ENCODE assay signal across 8 mouse cellular contexts in the genomic region with DNA sequence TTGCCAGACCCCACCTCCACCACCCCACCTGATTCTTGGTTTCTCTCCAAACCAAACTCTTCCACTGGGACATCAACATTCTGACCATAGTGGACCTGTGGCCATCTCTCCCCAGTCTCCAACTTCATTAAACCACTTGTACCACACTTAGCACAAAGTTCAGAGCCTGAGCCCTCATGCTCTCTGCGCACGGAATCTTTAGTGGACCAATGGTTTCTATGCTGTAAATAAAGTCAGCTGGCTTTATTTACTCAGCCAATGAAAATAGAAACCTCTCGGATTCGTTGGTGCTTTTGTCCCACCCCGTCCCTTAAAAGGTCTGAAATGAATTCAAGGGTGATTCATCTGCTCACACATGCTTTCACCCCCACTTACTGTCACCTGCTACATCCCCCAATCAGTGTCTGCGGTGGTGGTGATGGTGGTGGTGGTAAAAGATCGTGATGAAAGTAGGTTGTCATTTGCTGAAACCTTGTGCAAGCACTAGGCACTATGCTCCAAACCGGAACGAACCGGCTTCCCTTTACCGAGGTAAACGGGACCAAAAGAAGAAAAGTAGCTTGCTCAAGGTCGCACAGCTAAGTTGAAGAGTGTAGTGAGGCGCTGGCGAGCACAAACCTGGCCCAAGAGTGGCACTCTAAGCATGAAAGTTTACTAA. TPM values are rescaled to one million over a fixed set of nuclear protein-coding genes. Genes with fewer than 3 reads are reported as not detected.
A peak's percentile ranks its signal among the peaks of the same experiment; 100 is the strongest.
DNase-seq lines count a peak whose midpoint lies in the region; ATAC-seq lines count a peak whose summit lies in the region.

No protein-coding gene starts in this region.

- H3K4me3 ChIP-seq in heart, embryonic 11.5 days (ENCODE audit: low read depth, low read length) = peak overlapping the region; percentile 69
- H3K4me3 ChIP-seq in hindbrain, embryonic 10.5 days = peak overlapping the region; percentile 92
- H3K4me3 ChIP-seq in limb, embryonic 12.5 days (replicated peaks) = peak overlapping the region; percentile 91
- peak overlapping the region; percentile 62 for H3K4me3 ChIP-seq in midbrain, embryonic 16.5 days (ENCODE audit: low read depth, low read length)

- no peak overlapping the region for H3K27ac ChIP-seq in heart, embryonic 11.5 days (ENCODE audit: low read depth, low read length)
- peak overlapping the region; percentile 92 for H3K27ac ChIP-seq in hindbrain, embryonic 10.5 days
- no peak overlapping the region for H3K27ac ChIP-seq in limb, embryonic 12.5 days
- H3K27ac ChIP-seq in midbrain, embryonic 16.5 days (ENCODE audit: low read length) = peak overlapping the region; percentile 80

- H3K9ac ChIP-seq in heart, embryonic 11.5 days (ENCODE audit: low read depth, low read length) = peak overlapping the region; percentile 78
- peak overlapping the region; percentile 83 for H3K9ac ChIP-seq in limb, embryonic 12.5 days (replicated peaks)
- H3K9ac ChIP-seq in midbrain, embryonic 16.5 days (ENCODE audit: low read depth, low read length) = peak overlapping the region; percentile 97

- H3K4me2 ChIP-seq in heart, embryonic 11.5 days = peak overlapping the region; percentile 98
- H3K4me2 ChIP-seq in limb, embryonic 12.5 days = peak overlapping the region; percentile 94
- H3K4me2 ChIP-seq in midbrain, embryonic 16.5 days (ENCODE audit: low read length) = peak overlapping the region; percentile 99

- no peak; the same call in 1 of the 2 replicates for ATAC-seq in heart, embryonic 11.5 days (replicated peaks; ENCODE audit: insufficient number of reproducible peaks, low FRiP score, low TSS enrichment)
- ATAC-seq in CD4-positive, CD25-positive, alpha-beta regulatory T cell, adult 4 months = peak; percentile 37
- ATAC-seq in limb, embryonic 12.5 days (ENCODE audit: insufficient number of reproducible peaks, insufficient read depth, low FRiP score, low TSS enrichment, low read depth) = no peak
- peak; percentile 3; the same call in 1 of the 2 replicates for ATAC-seq in midbrain, embryonic 16.5 days

- H3K4me1 ChIP-seq in heart, embryonic 11.5 days (ENCODE audit: control insufficient read depth, insufficient read depth, low read length) = peaks cover 13% of the 10 kb centered on the region
- H3K4me1 ChIP-seq in hindbrain, embryonic 10.5 days (replicated peaks) = peaks cover 26% of the 10 kb centered on the region
- peaks cover 17% of the 10 kb centered on the region for H3K4me1 ChIP-seq in limb, embryonic 12.5 days (replicated peaks)
- H3K4me1 ChIP-seq in midbrain, embryonic 16.5 days (ENCODE audit: control insufficient read depth, insufficient read depth, low read length) = peaks cover 26% of the 10 kb centered on the region

- H3K27me3 ChIP-seq in heart, embryonic 11.5 days (ENCODE audit: control insufficient read depth, insufficient read depth, low read length) = no peaks in the 10 kb centered on the region
- H3K27me3 ChIP-seq in hindbrain, embryonic 10.5 days (ENCODE audit: insufficient read depth, poor library complexity, severe bottlenecking) = peaks cover 4% of the 10 kb centered on the region; the same call in 1 of the 2 replicates
- peaks cover 8% of the 10 kb centered on the region; the same call in 1 of the 2 replicates for H3K27me3 ChIP-seq in limb, embryonic 12.5 days
- H3K27me3 ChIP-seq in midbrain, embryonic 16.5 days (ENCODE audit: control insufficient read depth, insufficient read depth, low read depth, low read length) = no peaks in the 10 kb centered on the region

- no peak for DNase-seq in heart, adult 11 months
- peak; percentile 87 for DNase-seq in brain, adult 2 months (ENCODE audit: low read depth, low spot score)
- DNase-seq in hindbrain, embryonic 10.5 days (ENCODE audit: low spot score) = no peak
- no peak for DNase-seq in gastrocnemius, adult 18-20 months (ENCODE audit: low spot score)

- WGBS in heart, embryonic 11.5 days (ENCODE audit: insufficient replicate concordance) = 32% methylated on average over 15 of the region's 15 CpGs
- WGBS in hindbrain, embryonic 10.5 days = 36% methylated on average over 15 of the region's 15 CpGs
- WGBS in limb, embryonic 12.5 days = 30% methylated on average over 15 of the region's 15 CpGs
- 20% methylated on average over 15 of the region's 15 CpGs for WGBS in midbrain, embryonic 16.5 days

- no peaks in the 10 kb centered on the region for H3K36me3 ChIP-seq in heart, embryonic 11.5 days (ENCODE audit: control insufficient read depth, insufficient read depth, low read length)
- 0 out of 2 replicates have a peak, but pooled peaks cover 5% of the 10 kb centered on the region for H3K36me3 ChIP-seq in hindbrain, embryonic 10.5 days
- no peaks in the 10 kb centered on the region for H3K36me3 ChIP-seq in limb, embryonic 12.5 days
- no peaks in the 10 kb centered on the region for H3K36me3 ChIP-seq in midbrain, embryonic 16.5 days (ENCODE audit: control insufficient read depth, insufficient read depth, low read length)

- H3K9me3 ChIP-seq in heart, embryonic 11.5 days (replicated peaks; ENCODE audit: control insufficient read depth, low read length) = no peaks in the 10 kb centered on the region
- no peaks in the 10 kb centered on the region for H3K9me3 ChIP-seq in hindbrain, embryonic 10.5 days
- H3K9me3 ChIP-seq in limb, embryonic 12.5 days = no peaks in the 10 kb centered on the region
- no peaks in the 10 kb centered on the region for H3K9me3 ChIP-seq in midbrain, embryonic 16.5 days (replicated peaks; ENCODE audit: control insufficient read depth, low read length, poor library complexity, severe bottlenecking)

RNA-seq across cellular contexts. Expression of a gene that starts 1.3 kb away (rescaled TPM):
- polyA plus RNA-seq in heart, embryonic 11.5 days (2014; fragmentation: Nextera tagmentation; extraction: Ambion mirVana) = 0.34 and 0.79 TPM in 2 replicates
- not detected for polyA plus RNA-seq in CD4-positive, CD25-positive, alpha-beta regulatory T cell, adult 4 months (2017; shearing (Covaris generic))
- 0.86 and 1.6 TPM in 2 replicates for polyA plus RNA-seq in hindbrain, embryonic 10.5 days (2016; fragmentation: Nextera tagmentation; extraction: Ambion mirVana)
- 1.3 and 1.5 TPM in 2 replicates for polyA plus RNA-seq in limb, embryonic 12.5 days (2016; fragmentation: Nextera tagmentation; extraction: Ambion mirVana)
- polyA plus RNA-seq in midbrain, embryonic 16.5 days (2015; fragmentation: Nextera tagmentation; extraction: Ambion mirVana) = 4.3 and 4.9 TPM in 2 replicates
- total RNA-seq in gastrocnemius, adult 18-20 months (2021) = 1 to 10 TPM; 1.7 to 2.1 TPM

Comparison
In these comparisons a context has a peak if more than half of its experiments do, and no peak if none do; other contexts are left out.
1. ATAC-seq: peak in CD4-positive, CD25-positive, alpha-beta regulatory T cell, adult 4 months (single experiment) and midbrain, embryonic 16.5 days (single experiment); none in heart, embryonic 11.5 days (single experiment) and limb, embryonic 12.5 days (single experiment).
2. H3K27ac ChIP-seq: peak in hindbrain, embryonic 10.5 days (single experiment) and midbrain, embryonic 16.5 days (single experiment); none in heart, embryonic 11.5 days (single experiment) and limb, embryonic 12.5 days (single experiment).
3. Peak in every context shown above with its lines, with median percentiles within 50 percentile points of each other: H3K4me2 ChIP-seq, H3K4me3 ChIP-seq and H3K9ac ChIP-seq.